Mouse (Mus musculus) CH12.LX (cell line): ENCODE measurements at regions not wholly inside any gene's neighbourhood (a gene's known extent, or its start where the extent isn't known, plus 50 kb on each side); places are given as distances from the start of the nearest gene placed in this dataset.

Experiments used
- CTCF ChIP-seq, 2 experiments: IDR thresholded peaks in 1 of 2; conservative IDR thresholded peaks in 1 of 2; 2 replicates each; pipeline ENCODE4 v1.5.1; 2011 to 2012; ENCODE audit warnings: low read depth in 2 of 2, low read length in 2 of 2, improper control_type of control experiment in 1 of 2, inconsistent platforms in 1 of 2, mild to moderate bottlenecking in 1 of 2, moderate library complexity in 1 of 2
- E2F4 ChIP-seq: IDR thresholded peaks from 2 replicates; pipeline ENCODE4 v1.6.1; 2011; ENCODE audit warnings: low read depth, low read length, improper control_type of control experiment; ENCODE audit not compliant: insufficient replicate concordance
- MAFK ChIP-seq: IDR thresholded peaks from 2 replicates; pipeline ENCODE4 v1.6.1; 2011; ENCODE audit warnings: low read length, improper control_type of control experiment; ENCODE audit not compliant: insufficient replicate concordance
- TCF12 ChIP-seq: IDR thresholded peaks from 2 replicates; pipeline ENCODE4 v1.6.1; 2014; ENCODE audit warnings: low read depth, mild to moderate bottlenecking, inconsistent platforms, low read length, improper control_type of control experiment

- TF ChIP-seq TCF12: no peak
- TF ChIP-seq E2F4: no peak
- no peak for TF ChIP-seq CTCF (conservative IDR thresholded peaks at IDR 0.05 in 1 of 2, IDR thresholded peaks at IDR 0.05 in 1 of 2; ENCODE audit: low read depth in 2 of 2, low read length in 2 of 2)
- no peak for TF ChIP-seq MAFK
Measured at GRCm38 (mm10) chr9:112320016-112320415, 84.3 kb upstream of the Arpp21 start.
